Mouse (Mus musculus): Measurements from ENCODE around the gene Adamts4. TPM values are rescaled to one million over a fixed set of nuclear protein-coding genes. Genes with fewer than 3 reads are reported as not detected.
"Not testable (repeated sequence)": the region's sequence is repeated elsewhere in the genome, so short reads cannot be mapped to it uniquely, and the experiment has no call there.

Adamts4 gene
- total RNA-seq, 2 experiments from 2014 or later: 0.28 to 0.54 TPM

DNA sequence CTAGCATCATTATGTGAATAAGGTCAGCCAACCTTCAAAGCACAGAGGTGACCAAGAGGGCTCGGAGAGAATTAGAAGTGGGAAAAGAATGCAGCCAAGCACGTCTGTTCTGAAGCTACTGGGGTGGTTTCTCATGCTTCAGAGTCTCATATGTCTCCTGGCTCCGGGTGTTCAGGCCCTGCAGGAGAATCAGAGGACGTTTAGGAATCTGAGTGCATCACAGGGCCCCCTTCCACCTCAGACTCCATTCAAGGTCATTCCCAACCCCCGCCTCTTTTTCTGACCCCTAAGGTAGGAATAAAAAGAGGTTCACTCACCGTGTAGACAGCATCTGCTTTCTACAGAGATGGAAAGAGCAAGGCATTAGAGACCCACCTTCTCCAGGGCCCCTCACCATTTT lies 20.5 kb upstream of the Adamts4 start:
- intact Hi-C loops (cut with DNase I): no loop called here
- DNase-seq: no peak

DNA sequence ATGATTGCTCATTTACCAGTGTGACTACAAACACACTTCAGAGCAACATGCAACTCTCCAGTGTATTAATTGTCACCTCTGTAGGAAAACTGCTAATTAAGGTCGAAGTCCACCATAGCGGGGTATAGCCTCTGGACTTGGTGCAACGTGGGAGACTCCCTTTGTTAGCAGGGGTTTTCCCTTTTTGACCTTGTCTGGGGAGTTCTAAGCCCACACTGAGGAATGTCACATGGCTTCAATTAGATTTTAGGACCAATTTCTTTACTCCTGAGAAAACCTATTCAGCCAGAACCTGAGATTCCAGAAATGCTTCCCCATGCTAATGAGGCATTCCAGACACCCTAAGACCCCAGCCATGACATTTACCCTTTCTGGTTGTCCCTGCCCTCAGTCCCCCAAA lies 20.0 kb upstream of the Adamts4 start:
- intact Hi-C loops (cut with DNase I): no loop called here

DNA sequence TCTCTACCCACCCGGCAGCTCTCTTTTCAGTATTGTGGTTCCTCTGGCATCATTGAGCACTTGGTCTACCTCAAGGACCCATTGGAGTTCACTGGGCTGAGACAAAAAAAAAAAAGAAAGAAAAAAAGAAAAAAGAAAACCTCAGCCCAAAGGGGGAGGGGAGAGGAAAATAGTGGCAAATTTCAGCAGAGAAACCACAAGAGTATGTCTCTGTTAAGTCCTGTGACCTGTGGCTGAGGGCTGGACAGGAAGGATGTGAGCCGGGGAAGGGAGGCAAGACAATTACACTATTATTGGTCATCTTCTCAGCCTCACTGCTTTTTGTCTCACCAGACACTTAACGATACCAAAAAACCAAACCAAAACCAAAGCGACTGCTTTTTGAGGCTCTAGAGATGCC lies 18.4 kb upstream of the Adamts4 start:
- intact Hi-C loops (cut with DNase I): no loop called here

More for the DNA sequence above, 20.0 kb upstream of the Adamts4 start:
- no peak for DNase-seq

DNA sequence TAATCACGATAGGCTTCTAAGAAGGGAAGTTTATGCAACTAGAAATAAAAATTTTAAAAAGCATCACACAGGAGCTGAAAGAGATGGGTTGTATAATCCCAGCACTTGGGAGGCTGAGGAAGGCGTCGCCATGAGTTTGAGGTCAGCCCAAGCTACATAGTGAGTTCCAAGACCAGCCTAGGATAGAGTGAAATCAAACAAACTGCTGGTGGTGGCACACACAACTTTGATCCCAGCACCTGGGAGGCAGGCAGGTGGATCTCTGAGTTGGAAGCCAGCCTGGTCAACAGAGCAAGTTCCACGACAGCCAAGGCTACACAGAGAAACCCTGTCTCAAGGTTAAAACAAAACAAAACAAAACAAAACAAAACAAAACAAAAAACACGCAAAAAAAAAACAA lies 17.9 kb upstream of the Adamts4 start:
- intact Hi-C loops (cut with DNase I): no loop called here
- no peak for DNase-seq

More for the DNA sequence above, 18.4 kb upstream of the Adamts4 start:
- no peak for DNase-seq

DNA sequence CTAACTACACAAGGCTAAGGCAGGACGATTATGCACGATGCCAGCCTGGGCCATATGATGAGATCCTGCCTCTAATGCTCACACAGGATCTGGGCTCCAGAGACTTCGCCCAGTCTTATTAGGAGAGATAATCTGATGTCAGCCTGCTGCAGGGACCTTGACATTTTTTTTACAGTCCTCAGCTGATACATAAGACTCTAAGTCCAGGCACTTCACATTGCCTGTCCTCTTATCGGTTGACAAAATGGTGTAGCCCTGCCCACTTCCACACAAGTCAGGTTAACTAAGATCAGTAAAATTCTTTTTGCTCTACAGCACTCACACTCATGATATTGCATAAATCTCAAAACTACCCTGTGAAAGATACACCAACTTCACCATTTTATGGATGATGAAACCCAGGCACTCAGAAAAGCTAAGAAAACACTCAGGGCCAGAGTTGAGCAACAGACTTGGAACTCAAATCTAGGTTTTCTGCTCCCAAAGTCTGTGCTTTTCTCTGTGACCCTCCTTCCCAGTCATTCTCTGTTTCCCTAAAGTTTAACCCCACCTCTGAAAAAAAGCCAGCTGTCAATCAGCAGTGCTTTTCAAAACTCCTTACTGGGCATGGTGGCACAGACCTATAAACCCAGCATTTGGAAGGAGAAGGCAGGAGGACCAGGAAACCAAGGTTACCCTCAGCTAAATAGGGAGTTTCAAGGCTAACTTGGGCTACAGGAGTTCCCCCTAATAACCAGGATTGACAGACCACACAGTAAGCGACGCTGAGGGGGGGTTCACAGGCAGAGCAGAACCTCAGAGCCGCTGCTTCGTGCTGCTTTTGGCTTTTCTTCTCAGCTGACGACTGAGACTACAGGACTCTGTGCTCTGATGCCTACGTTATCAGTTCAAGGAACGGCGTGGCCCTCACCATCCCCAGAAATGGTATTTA lies 17.2 kb upstream of the Adamts4 start:
- no peak for DNase-seq
- intact Hi-C loops (cut with DNase I): no loop called here

DNA sequence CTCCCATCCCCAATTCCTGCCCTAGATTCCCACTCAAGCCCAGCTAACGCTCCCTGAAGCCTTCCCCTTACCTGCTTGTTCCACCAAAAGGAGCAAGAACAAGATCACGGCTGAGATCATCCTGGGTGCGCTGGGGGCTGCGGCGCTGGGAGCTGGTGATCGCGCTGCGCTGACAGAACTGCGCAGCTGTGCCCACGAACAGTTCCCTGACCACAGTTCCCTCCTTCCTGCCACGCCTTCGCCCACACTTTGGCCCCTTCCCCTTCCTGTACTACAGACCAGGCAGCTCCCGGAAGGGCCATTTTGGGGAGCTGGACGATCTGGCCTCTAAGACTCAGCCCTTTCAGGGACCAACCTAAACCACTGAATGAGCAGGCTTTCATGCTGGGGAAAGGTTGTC lies 16.1 kb upstream of the Adamts4 start, which contains the start of gene Fcer1g:
Gene Fcer1g, minus strand, starts transcription at position 240 of the 400 bp plus-strand sequence.
- intact Hi-C loops (cut with DNase I): no loop called here
- DNase-seq: no peak

DNA sequence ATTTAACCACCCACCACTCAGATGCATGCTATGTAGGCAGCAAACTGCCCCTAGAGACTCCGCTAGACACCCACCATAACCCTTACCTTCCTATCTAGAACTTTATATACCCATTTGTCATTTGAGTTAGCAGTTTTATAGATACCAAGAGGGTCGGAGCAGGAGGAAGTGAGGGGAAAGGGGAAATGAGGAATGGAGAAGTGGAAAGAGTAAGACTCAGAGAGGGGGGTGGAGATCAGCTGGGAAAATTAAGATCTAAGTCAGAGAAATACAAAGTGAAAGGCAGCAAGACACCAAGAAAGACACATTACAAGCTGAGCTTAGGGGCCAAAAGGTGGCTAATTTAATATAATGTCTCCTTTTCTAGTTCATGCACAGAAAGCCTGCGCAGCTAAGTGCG lies 15.7 kb upstream of the Adamts4 start:
- intact Hi-C loops (cut with DNase I): no loop called here
- DNase-seq: no peak

DNA sequence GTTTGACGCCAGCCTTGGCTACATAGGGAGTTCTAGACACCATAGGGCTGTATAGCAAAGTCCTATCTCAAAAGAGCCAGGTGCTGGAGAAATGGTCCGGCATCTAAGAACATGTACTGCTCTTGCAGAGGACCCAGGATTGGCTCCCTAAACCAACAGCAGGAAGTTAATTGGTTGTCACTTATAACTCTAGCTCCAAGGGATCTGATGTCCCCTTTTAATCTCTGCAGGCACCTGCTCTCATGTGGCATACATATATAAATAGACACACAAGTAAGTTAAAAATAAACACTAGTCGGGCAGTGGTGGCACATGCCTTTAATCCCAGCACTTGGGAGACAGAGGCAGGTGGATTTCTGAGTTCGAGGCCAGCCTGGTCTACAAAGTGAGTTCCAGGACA lies 14.4 kb upstream of the Adamts4 start:
- no peak for DNase-seq
- intact Hi-C loops (cut with DNase I): no loop called here

DNA sequence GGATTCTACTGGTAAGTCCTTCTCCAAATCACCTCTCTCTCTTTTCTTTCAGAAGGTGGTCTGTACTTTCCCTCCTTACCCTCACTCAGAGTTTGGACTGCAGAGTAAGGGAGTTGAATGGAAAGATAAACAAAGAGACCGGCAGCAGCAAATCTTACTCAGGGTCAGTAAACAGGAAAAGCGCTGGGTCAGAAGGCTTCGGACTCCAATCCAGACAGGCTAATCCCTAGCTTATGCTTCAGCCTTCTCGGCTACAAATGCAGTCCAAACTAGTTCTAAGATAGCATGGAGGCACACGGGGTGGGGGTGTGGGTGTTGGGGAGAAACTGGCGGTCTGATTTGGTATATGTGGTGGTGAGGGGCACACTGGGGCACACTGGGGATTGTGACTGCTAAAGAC lies 12.8 kb upstream of the Adamts4 start:
- intact Hi-C loops (cut with DNase I): no loop called here
- no peak for DNase-seq

DNA sequence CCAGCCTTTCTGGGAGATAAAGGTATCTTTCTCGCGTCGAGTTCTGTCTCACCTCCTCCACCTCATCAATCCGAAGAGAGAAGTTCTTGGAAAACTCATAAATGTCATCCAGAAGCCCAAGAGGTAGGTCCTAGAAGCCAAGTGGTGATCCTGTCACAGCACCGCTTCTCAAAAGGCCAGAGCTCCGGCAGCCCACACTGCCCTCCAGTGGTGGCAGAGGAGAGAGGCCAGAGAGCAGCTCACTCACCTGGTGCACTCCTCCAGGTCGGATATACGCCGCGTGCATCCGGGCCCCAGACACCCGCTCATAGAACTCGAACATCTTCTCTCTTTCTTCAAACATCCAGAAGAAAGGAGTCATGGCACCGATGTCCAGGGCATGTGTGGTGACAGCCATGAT lies 11.8 kb upstream of the Adamts4 start:
- peak in 1 of 2 experiments; percentile 41 for DNase-seq
- intact Hi-C loops (cut with DNase I): no loop called here

DNA sequence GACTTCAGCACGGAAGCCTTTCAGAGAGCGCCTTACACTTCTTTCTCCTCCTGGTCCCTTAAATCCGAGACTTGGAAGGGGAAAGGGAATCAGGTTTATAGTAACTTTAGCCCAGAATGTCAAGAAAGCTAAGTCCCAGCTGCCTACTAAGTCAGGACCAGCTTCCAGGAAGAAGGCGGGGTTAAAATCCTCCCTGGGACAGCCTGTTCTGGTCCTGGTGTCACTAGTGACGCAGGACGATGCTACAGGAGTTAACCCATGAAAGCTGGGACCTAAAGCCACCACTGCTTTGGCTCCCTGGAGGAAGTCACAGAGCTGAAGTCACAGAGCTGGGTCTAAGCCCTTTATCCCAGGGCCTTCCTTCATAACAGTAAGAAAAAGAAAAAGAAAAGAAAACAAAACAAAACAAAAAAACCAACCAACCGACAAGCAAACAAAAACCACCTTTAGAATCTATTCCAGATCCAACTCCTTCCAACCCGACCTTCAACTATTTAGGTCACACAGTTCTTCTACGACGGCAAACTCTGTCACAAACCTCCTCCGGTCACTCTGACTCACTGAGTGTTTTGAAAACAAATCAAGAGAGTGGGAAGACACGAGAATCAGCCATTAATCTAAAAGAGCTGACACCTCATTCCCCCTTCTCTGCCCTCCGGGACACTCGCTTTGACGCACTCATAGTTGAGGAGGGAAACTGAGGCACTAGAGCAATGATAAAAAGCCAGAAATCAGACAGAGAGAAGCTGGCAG lies 10.1 kb upstream of the Adamts4 start:
- DNase-seq: peak in 1 of 2 experiments; percentile 63
- intact Hi-C loops (cut with DNase I): no loop called here

DNA sequence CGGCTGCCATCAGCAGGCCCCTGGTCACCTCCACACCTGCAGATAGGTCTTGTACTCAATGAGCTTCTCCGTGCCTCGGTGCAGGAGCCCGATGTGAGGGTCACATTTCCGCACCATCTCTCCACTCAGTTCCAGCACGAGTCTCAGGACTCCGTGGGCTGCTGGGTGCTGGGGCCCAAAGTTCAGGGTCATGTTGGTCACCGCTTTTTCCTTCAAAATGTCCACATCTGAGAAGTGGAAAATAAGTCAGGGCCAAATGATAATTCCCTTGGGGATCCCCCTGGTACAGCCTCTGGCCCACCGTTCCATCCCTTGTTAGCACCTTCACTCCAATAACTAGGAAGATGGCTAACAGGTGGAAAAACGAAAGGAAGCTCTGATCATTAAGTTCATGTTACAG lies 9.3 kb upstream of the Adamts4 start:
- DNase-seq: no peak
- intact Hi-C loops (cut with DNase I): no loop called here

DNA sequence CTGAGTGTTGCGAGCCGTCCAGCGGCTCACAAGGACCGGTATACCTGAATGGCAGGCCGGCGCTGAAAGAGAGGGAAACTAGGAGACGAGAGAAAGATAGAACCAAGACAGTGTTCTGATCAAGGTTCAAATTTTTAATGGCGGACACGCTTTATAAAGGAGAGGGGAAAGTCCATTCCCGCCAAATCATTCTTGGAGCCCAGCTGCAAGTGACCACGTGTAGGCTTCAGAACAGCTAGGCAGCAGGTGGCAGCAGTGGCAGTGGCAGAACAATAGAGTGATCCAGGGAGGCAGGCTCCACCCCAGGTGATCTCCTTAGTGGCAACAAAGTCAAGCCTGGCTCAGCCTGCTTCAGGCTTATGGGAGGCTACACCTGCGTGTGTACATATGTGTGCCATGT lies 8.3 kb upstream of the Adamts4 start:
- intact Hi-C loops (cut with DNase I); DNase-seq: not testable (repeated sequence)

DNA sequence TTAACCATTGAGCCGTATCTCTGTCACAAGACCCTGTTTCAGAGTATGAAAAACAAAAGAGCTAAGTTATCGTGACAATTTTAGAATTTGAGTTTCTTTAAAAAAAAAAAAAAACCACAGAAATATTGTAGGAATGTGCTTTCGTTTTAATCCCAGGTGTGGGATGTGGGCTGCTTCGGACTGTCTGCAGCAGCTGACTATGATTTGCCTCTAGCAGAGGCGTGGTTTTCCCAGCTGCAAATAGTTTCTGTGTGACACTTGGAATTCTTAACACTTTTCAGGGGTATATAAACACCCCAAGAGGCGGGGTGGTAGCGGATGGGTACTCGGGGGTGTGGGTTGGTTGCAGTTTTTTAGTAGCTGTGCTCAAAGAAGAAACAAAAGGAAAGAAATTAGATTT lies 4.9 kb upstream of the Adamts4 start:
- DNase-seq: no peak
- intact Hi-C loops (cut with DNase I): no loop called here

DNA sequence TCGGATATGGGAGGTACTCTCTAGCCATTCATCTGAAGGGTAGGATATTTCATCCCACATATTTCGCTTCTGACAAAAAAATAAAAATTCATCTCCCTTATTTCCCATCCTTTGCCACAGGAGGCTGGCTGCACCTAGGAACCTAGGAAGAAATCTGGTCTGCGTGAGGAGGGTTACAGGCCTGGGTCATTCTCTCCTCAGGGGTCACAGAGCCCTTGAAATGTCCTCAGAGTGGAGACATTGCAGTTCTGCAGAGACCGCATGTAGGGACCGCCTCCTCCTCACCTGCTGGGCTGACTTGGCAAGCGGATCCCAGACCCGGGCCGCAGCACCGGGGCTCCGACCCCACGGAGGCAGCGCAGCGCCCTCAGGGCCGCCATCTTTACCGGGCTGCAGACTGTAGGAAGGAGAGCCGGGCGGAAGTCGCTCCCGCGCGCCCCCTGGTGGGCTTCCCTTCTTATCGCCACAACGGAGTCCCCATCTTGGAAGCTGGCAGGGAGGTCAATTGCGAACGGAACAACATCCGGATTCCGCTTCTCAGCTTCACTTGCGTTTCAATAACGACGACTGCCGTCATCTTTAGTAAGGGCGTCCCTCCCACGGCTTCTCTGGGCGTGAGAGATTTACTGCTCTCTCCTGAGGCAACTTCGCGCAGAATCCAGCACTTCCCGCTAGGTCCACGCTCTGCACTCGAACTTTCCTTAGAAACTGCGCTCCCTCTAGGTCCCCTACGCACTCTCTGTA lies 3.3 kb upstream of the Adamts4 start:
- intact Hi-C loops (cut with DNase I): loop anchor here (2.0 kb wide), 1 partner anchor 24 kb away; the partner anchor contains the start of gene Tomm40l
- peak; percentile 95 to 96 for DNase-seq

DNA sequence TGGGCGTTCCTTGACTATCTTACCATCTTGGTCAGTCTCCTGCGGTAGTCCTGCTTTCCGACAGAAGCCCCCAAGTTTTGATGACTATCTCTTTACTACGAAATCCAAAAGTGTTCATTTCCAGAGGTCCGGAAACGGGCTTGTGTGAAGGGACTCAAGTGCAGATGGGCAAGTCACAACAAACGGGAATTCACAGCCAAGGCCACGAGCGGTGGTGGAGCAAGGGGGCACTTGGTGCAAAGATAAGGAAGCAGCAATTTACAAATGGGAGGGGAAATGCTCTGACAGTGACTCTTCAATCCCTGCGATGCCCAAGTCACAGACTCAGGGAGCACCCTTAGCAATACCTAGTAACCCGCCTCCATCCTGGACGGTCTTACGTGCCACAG lies 2.8 kb upstream of the Adamts4 start:
- intact Hi-C loops (cut with DNase I): loop anchor here (2.0 kb wide), 1 partner anchor 25 kb away; the partner anchor contains the start of gene Tomm40l
- no peak for DNase-seq

DNA sequence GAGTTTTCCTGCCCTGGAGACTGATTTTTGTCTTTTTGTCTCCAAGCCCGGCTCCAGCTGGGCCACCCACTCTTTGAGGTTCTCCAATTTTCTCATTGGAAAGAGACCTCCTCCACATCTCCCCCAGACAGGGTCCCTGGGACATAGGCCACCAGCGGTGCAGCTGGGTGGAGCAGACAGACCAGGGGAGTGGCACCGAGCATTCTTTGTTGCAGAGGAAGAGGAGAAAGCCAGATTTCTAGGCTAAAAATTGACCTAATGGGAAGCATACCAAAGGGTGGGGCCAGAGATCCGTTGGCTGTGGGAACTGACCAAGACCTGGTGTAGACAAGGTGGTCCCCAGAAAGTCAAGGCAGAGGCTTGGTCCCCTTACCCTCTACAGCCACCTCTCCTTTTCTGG lies 2.3 kb upstream of the Adamts4 start:
- intact Hi-C loops (cut with DNase I): loop anchor here (2.0 kb wide), 1 partner anchor 25 kb away; the partner anchor contains the start of gene Tomm40l
- no peak for DNase-seq

DNA sequence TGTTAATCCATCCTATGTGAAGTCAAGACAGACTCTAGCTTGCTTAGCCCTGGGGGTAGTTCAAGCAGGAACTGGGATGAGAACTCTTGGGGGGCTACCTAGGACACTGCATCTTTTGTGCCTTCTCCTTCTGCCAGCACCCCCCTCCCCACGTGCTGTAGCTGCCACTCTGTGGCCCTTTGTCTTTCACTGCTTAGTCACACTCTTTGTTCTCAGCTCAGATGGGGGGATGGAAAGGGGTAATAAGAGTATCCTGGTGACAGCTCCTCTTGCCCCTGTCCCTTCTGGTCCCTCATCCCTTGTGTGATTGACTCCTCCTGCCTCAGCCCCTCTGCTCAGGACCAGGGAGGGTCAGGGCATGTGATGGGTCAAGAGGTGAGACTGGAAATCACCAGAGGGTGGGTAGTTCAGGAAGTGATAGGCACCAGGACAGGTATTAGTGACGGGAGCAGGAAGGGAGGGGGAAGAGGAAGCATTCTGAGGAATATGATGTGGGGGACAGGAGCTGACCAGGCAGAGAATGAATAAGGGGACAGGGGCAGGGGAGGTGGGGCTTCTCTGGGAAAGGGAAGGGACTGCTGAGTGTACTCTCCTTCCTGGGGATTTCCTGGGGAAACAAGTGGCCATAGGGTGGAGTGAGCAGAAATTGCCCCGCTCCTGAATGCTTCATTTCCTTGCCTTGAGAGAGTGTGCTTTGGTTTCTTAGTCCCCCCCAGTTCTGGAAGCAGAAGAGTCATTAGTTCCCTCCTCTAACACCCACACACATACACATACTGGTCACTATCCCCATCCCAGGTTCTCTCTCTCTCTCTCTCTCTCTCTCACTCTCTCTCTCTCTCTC lies 1.6 kb upstream of the Adamts4 start:
- intact Hi-C loops (cut with DNase I): no loop called here
- no peak for DNase-seq

DNA sequence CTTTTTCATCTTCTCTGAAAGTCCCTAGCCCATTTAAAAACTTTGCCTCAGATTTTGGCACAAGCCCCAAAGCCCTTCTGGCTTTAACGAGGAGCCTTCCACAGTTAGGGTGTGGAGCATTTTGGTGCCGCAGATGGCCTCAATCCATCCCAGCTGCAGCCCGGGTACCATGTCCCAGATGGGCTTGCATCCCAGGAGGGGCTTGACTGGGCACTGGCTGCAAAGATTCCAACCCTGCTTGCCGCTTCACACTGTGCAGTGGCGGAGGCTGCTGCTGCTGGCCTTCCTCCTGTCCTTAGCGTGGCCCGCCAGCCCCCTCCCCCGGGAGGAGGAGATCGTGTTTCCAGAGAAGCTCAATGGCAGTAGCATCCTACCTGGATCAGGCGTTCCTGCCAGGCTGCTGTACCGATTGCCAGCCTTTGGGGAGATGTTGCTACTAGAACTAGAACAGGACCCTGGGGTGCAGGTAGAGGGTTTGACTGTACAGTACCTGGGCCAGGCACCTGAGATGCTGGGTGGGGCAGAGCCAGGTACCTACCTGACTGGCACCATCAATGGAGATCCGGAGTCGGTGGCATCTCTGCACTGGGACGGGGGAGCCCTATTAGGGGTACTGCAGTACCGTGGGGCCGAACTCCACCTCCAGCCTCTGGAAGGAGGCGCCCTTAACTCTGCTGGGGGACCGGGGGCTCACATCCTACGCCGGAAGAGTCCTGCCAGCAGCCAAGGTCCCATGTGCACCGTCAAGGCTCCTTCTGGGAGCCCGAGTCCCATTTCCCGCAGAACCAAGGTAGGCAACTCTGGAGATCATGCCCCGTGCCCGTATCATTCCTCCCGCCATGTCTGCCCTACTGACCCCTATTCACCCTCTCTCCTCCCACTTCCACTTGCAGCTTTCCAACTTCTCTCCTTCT lies 716 bp downstream of the Adamts4 start, which contains the start of gene Ndufs2:
Gene Ndufs2, minus strand, starts transcription at position 709 of the 914 bp plus-strand sequence.
- intact Hi-C loops (cut with DNase I): no loop called here
- DNase-seq: no peak
